Mouse (Mus musculus): ENCODE data around the gene Efhd1. TPM values are rescaled to one million over a fixed set of nuclear protein-coding genes. Genes with fewer than 3 reads are reported as not detected.

The Efhd1 gene
- polyA plus RNA-seq, 1 experiment from 2014 or later = 0.76 TPM

DNA sequence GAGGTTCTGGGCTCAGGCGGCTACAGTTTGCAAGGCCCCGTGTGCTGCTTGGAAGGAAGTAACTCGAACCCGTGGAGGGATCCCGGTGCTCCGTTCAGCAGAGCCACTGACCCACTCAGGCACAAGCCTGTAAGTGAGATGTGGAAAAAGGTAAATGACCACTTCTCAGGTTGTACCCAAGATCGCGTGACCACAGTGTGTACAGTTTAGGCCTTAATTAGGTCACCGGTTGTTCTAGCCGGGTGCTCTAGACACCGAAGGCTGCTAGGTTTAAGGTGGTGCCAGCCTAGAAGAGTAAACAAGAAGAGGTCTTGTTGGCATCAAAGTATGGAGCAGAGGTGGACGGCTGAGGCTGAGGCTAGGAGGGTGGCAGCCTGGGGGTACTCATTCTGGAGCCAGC lies 11.0 kb downstream of the Efhd1 start:
- no peak overlapping the region for H3K9ac ChIP-seq (ENCODE audit: low read length)
- H3K4me3 ChIP-seq (ENCODE audit: low read length) = no peak overlapping the region
- H3K4me2 ChIP-seq (ENCODE audit: low read depth, low read length) = no peak overlapping the region
- H3K36me3 ChIP-seq (ENCODE audit: control insufficient read depth, insufficient read depth) = no peaks in the 10 kb centered on the region
- 89% methylated on average over 12 of the region's 12 CpGs for WGBS
- no peak overlapping the region for H3K27ac ChIP-seq (ENCODE audit: low read length)
- H3K4me1 ChIP-seq (ENCODE audit: control insufficient read depth, insufficient read depth, low read length) = peaks cover 24% of the 10 kb centered on the region
- ATAC-seq (replicated peaks; ENCODE audit: extremely low read depth, insufficient read depth, low FRiP score) = no peak
- no peaks in the 10 kb centered on the region for H3K27me3 ChIP-seq (ENCODE audit: control insufficient read depth, insufficient read depth, low read length)
- H3K9me3 ChIP-seq (replicated peaks; ENCODE audit: control insufficient read depth, low read length) = no peaks in the 10 kb centered on the region

DNA sequence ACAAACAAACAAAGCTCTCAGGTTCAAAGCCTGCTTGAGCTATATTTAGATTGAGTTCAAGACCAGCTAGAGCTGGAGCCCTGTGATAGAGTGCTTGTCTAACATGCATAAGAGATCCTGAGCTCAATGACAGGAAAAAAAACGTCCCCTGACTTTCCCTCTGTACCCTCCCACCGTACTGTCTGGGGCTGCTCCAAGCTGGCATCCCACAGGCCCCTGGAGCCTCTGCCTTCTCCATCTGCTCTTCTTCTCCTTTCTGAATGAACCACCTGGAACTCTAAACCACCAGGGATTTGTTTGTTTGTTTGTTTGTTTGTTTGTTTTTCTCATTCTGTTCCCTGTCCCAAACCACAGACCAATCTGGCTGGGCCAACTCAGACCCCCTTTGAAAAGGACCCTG lies 11.9 kb downstream of the Efhd1 start:
- ATAC-seq (replicated peaks; ENCODE audit: extremely low read depth, insufficient read depth, low FRiP score) = no peak
- Histone ChIP-seq H3K27me3 (ENCODE audit: control insufficient read depth, insufficient read depth, low read length) (no peaks in the 10 kb centered on the region), H3K4me2 (ENCODE audit: low read depth, low read length) (no peak overlapping the region), H3K27ac (ENCODE audit: low read length) (no peak overlapping the region), H3K36me3 (ENCODE audit: control insufficient read depth, insufficient read depth) (no peaks in the 10 kb centered on the region), H3K9me3 (replicated peaks; ENCODE audit: control insufficient read depth, low read length) (no peaks in the 10 kb centered on the region), H3K4me3 (ENCODE audit: low read length) (no peak overlapping the region), H3K4me1 (ENCODE audit: control insufficient read depth, insufficient read depth, low read length) (peaks cover 15% of the 10 kb centered on the region), H3K9ac (ENCODE audit: low read length) (no peak overlapping the region)
- WGBS = 23% methylated on average over 2 of the region's 2 CpGs

DNA sequence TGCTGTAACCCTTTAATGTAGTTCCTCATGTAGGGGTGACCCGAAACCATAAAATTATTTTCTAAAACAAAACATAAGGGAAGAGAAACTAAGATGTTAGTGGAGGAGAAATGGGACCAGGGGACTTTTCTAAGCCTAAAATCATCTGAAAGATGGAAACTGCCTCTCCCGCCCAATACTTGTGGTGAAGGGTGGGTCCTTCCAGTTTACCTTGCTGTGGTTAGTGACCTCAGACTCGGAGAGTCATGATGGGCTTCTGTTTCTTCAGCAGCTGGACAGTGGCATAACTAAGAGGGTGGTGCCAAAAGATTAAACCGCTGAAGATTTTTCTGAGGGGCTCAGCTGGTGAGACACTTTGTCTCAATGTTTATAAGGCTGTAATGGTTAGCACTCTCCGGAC lies 16.1 kb downstream of the Efhd1 start:
- H3K9ac ChIP-seq (ENCODE audit: low read length) = no peak overlapping the region
- no peak overlapping the region for H3K4me3 ChIP-seq (ENCODE audit: low read length)
- H3K27me3 ChIP-seq (ENCODE audit: control insufficient read depth, insufficient read depth, low read length) = no peaks in the 10 kb centered on the region
- no peak overlapping the region for H3K4me2 ChIP-seq (ENCODE audit: low read depth, low read length)
- WGBS = 72% methylated on average over 5 of the region's 5 CpGs
- no peaks in the 10 kb centered on the region for H3K36me3 ChIP-seq (ENCODE audit: control insufficient read depth, insufficient read depth)
- no peak for ATAC-seq (replicated peaks; ENCODE audit: extremely low read depth, insufficient read depth, low FRiP score)
- H3K9me3 ChIP-seq (replicated peaks; ENCODE audit: control insufficient read depth, low read length) = no peaks in the 10 kb centered on the region
- no peak overlapping the region for H3K27ac ChIP-seq (ENCODE audit: low read length)
- H3K4me1 ChIP-seq (ENCODE audit: control insufficient read depth, insufficient read depth, low read length) = no peaks in the 10 kb centered on the region

DNA sequence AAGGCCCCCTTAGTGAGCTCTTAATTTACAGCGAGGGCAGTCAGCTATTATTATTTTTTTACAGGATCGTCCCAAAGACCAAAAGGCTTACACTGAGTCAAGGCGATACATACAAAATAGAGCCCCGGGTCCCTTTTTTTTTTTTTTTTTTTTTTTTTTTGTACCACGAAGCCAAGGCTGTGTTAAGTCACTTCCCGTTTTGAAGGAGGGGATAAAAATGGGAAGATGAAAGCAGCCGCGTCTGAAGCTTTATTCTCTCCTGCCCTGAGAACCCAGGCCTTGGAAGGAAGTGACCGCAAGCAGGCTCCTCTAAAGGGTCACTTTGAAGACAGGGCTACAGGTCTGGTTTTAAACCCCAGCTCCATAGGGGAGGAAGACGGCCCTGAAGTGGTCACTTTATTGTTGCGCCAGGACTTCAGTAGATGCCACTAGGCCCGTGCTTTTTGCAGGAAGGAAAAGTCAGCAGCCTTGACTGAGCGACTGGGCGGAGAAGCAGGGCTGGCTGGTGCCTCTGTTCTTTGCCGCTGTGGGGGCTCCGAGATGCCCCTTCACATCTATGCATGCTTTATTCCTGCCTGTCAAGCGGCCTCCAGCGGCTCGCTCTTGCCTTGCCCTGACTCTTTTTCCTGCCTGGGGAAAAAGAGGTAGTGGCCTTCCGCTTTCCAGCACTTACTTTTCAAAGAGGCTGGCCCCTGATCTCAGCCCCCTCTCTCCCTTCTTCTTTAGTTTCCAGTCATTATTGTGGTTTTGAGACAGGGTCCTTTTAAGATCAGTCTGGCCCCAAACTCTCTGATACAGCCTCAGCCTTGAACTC lies 17.6 kb downstream of the Efhd1 start:
- Histone ChIP-seq H3K4me3 (ENCODE audit: low read length) (0 out of 2 replicates have a peak overlapping the region, but pooled peaks have one; percentile 4), H3K4me2 (ENCODE audit: low read depth, low read length) (peak overlapping the region; percentile 36), H3K9ac (ENCODE audit: low read length) (no peak overlapping the region)

DNA sequence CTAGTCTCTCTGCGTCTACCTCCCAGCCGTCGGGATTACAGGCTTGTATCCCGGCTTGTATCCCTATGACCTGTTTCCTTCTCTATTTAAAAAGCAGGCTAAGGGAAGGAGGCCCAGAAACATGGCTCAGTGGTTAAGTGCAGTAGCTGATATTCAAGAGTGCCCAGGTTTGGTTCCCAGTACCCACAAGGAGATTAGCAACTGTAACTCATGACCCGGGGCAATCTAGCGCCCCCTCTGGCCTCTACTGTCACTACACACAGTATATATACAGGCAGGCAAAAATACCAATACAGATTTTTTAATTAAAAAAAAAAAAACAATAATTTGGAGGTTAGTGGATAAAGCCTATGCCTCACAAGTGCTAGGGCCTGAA lies 18.2 kb downstream of the Efhd1 start:
- Histone ChIP-seq H3K9ac (ENCODE audit: low read length) (no peak overlapping the region), H3K4me1 (ENCODE audit: control insufficient read depth, insufficient read depth, low read length) (no peaks in the 10 kb centered on the region), H3K27me3 (ENCODE audit: control insufficient read depth, insufficient read depth, low read length) (no peaks in the 10 kb centered on the region), H3K4me2 (ENCODE audit: low read depth, low read length) (no peak overlapping the region), H3K36me3 (ENCODE audit: control insufficient read depth, insufficient read depth) (no peaks in the 10 kb centered on the region), H3K4me3 (ENCODE audit: low read length) (no peak overlapping the region), H3K27ac (ENCODE audit: low read length) (no peak overlapping the region), H3K9me3 (replicated peaks; ENCODE audit: control insufficient read depth, low read length) (0 out of 2 replicates have a peak, but pooled peaks cover 3% of the 10 kb centered on the region)
- 65% methylated on average over 6 of the region's 6 CpGs for WGBS
- no peak for ATAC-seq (replicated peaks; ENCODE audit: extremely low read depth, insufficient read depth, low FRiP score)

More for the DNA sequence above, 17.6 kb downstream of the Efhd1 start:
- Histone ChIP-seq H3K27me3 (ENCODE audit: control insufficient read depth, insufficient read depth, low read length) (no peaks in the 10 kb centered on the region), H3K9me3 (replicated peaks; ENCODE audit: control insufficient read depth, low read length) (0 out of 2 replicates have a peak, but pooled peaks cover 3% of the 10 kb centered on the region), H3K36me3 (ENCODE audit: control insufficient read depth, insufficient read depth) (no peaks in the 10 kb centered on the region), H3K27ac (ENCODE audit: low read length) (no peak overlapping the region), H3K4me1 (ENCODE audit: control insufficient read depth, insufficient read depth, low read length) (no peaks in the 10 kb centered on the region)
- 30% methylated on average over 20 of the region's 20 CpGs for whole genome bisulfite sequencing
- ATAC-seq (replicated peaks; ENCODE audit: extremely low read depth, insufficient read depth, low FRiP score) = no peak

DNA sequence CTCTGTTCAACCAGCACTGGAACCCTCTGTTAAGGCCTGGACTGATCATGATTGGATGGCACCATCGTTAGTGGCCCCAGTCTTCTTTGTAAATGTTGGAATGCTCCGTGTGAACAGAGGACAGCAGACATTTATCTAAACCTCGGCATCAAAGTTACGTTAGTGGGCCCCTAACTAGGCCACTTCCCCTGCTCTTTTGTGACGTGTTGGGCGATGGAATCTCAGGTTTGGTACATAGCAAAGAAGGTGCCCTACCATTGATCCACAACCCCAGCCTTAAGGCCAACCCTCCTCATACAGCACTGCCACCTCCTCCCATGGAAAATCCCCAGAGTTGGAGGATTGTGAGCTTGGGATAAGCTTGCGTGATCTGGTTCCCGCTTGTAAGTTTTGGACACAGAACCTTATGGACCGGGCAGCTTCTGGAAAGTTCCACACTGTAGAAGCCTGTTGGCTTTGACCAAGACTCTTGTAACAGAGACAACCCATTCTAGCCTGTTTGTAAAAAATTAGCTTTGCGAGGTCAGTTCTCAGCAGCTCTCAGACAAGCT lies 19.3 kb downstream of the Efhd1 start:
- Histone ChIP-seq H3K27ac (ENCODE audit: low read length) (no peak overlapping the region), H3K9me3 (replicated peaks; ENCODE audit: control insufficient read depth, low read length) (0 out of 2 replicates have a peak, but pooled peaks cover 3% of the 10 kb centered on the region), H3K4me1 (ENCODE audit: control insufficient read depth, insufficient read depth, low read length) (no peaks in the 10 kb centered on the region), H3K36me3 (ENCODE audit: control insufficient read depth, insufficient read depth) (no peaks in the 10 kb centered on the region), H3K4me2 (ENCODE audit: low read depth, low read length) (no peak overlapping the region), H3K4me3 (ENCODE audit: low read length) (no peak overlapping the region), H3K27me3 (ENCODE audit: control insufficient read depth, insufficient read depth, low read length) (no peaks in the 10 kb centered on the region), H3K9ac (ENCODE audit: low read length) (no peak overlapping the region)
- WGBS = 79% methylated on average over 10 of the region's 10 CpGs
- no peak for ATAC-seq (replicated peaks; ENCODE audit: extremely low read depth, insufficient read depth, low FRiP score)

DNA sequence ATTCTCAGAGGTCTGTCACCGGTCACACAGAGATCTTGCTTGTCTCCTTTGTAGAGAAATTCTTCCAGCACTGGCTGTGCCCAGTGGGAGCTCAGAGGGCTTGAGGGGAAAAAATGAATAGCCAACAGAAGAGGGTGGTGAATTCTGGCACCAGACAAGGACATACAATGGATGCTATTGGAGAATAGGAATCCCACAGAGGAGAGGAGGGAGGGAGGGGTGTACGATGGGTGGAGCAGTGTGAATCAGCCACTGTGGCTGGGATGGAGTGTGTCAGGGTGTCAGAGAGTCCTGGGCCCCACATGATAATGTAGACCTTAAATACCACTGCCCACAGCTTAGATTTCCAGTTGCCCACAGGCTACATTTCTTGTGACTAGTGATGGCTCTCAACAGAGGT lies 22.9 kb downstream of the Efhd1 start:
- H3K4me1 ChIP-seq (ENCODE audit: control insufficient read depth, insufficient read depth, low read length) = peaks cover 4% of the 10 kb centered on the region
- no peaks in the 10 kb centered on the region for H3K36me3 ChIP-seq (ENCODE audit: control insufficient read depth, insufficient read depth)
- no peak overlapping the region for H3K4me3 ChIP-seq (ENCODE audit: low read length)
- H3K27me3 ChIP-seq (ENCODE audit: control insufficient read depth, insufficient read depth, low read length) = no peaks in the 10 kb centered on the region
- 0 out of 2 replicates have a peak, but pooled peaks cover 3% of the 10 kb centered on the region for H3K9me3 ChIP-seq (replicated peaks; ENCODE audit: control insufficient read depth, low read length)
- no peak overlapping the region for H3K4me2 ChIP-seq (ENCODE audit: low read depth, low read length)
- no peak overlapping the region for H3K9ac ChIP-seq (ENCODE audit: low read length)
- ATAC-seq (replicated peaks; ENCODE audit: extremely low read depth, insufficient read depth, low FRiP score) = no peak
- WGBS = 77% methylated on average over 2 of the region's 2 CpGs
- no peak overlapping the region for H3K27ac ChIP-seq (ENCODE audit: low read length)

DNA sequence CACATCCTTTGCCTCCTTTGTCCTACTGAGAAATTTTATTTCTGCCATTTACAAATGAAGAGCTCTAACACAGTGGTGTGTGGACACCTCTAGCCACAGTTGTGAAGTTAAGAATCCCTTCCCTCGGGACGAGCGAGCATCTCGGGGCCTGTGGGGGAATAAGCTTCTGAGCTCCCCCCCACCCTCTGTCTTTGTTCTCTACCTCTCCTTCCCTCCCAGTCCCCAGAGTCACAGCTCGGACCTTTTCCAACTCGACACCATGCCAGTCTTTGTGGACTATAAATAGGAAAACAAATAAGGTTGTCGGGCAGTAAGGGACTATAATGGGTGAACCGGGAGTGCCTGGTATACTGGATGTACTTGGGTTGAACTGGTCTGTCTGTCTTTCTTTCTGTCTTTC lies 27.3 kb downstream of the Efhd1 start:
- no peak overlapping the region for H3K4me3 ChIP-seq (ENCODE audit: low read length)
- no peak for ATAC-seq (replicated peaks; ENCODE audit: extremely low read depth, insufficient read depth, low FRiP score)
- 52% methylated on average over 8 of the region's 8 CpGs for WGBS

DNA sequence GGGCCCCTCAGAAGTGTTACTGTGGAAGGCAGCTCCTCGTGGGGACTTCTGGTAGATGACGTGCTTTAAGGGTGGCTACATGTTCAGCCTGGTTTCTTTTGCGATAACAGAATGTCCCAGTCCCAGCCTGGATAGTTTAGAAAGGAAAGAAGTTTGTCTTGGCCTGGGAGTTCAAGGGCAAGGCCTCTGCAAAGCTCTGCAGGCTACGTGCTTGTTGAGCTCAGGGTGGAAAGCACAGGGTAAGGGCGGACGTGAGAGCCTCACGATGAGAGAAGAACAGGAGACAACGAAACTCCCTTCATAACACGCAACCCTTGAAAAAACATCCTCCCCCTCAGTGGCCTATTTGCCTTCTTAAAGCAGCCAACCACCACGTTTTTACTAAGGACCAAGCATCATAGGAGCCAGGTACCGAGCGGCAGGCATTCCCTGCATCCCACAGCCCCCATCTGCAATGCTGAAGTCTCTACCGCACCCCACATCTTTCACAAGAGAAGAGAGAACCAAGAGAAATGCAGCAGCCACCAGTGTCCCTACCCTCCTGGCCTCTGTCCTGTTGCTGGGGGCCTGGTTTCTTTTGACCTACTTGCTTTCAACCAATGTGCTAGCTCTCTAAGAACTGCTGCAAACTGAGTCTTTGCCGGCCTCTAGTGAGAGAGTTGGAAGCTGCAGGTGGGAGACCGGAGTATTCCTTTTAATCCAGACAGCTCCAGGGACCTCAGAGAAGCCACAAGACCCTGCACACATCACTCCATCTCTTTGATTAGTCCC lies 28.4 kb downstream of the Efhd1 start:
- Histone ChIP-seq H3K4me1 (ENCODE audit: control insufficient read depth, insufficient read depth, low read length) (peaks cover 4% of the 10 kb centered on the region), H3K9me3 (replicated peaks; ENCODE audit: control insufficient read depth, low read length) (no peaks in the 10 kb centered on the region), H3K4me3 (ENCODE audit: low read length) (no peak overlapping the region), H3K36me3 (ENCODE audit: control insufficient read depth, insufficient read depth) (no peaks in the 10 kb centered on the region), H3K9ac (ENCODE audit: low read length) (no peak overlapping the region), H3K27ac (ENCODE audit: low read length) (no peak overlapping the region), H3K4me2 (ENCODE audit: low read depth, low read length) (no peak overlapping the region), H3K27me3 (ENCODE audit: control insufficient read depth, insufficient read depth, low read length) (no peaks in the 10 kb centered on the region)
- WGBS = 57% methylated on average over 15 of the region's 15 CpGs
- peak; percentile 69; the same call in 1 of the 2 replicates for ATAC-seq (replicated peaks; ENCODE audit: extremely low read depth, insufficient read depth, low FRiP score)

More for the DNA sequence above, 27.3 kb downstream of the Efhd1 start:
- Histone ChIP-seq H3K27me3 (ENCODE audit: control insufficient read depth, insufficient read depth, low read length) (no peaks in the 10 kb centered on the region), H3K9ac (ENCODE audit: low read length) (no peak overlapping the region), H3K36me3 (ENCODE audit: control insufficient read depth, insufficient read depth) (no peaks in the 10 kb centered on the region), H3K4me2 (ENCODE audit: low read depth, low read length) (no peak overlapping the region), H3K4me1 (ENCODE audit: control insufficient read depth, insufficient read depth, low read length) (peaks cover 4% of the 10 kb centered on the region), H3K9me3 (replicated peaks; ENCODE audit: control insufficient read depth, low read length) (no peaks in the 10 kb centered on the region), H3K27ac (ENCODE audit: low read length) (no peak overlapping the region)
